Mouse (Mus musculus) stomach, postnatal 0 days (tissue): ENCODE data around the gene Agfg2. TPM values are rescaled to one million over a fixed set of nuclear protein-coding genes. Genes with fewer than 3 reads are reported as not detected.
"Not testable (repeated sequence)": the region's sequence is repeated elsewhere in the genome, so short reads cannot be mapped to it uniquely, and the experiment has no call there.

Experiments used
- ATAC-seq: fragments of 200-750 bp; cut with Nextera tagmentation; 2 replicates; pipeline ENCODE4 v1.8.0; 2017; ENCODE audit not compliant: low FRiP score, low TSS enrichment
- DNase-seq: peaks from one replicate; pipeline ENCODE4 v3.0.0-alpha.2; 2016; ENCODE audit warnings: low spot score
- H3K27ac ChIP-seq: fragments of 300-500 bp; sonication (generic); replicated peaks from 2 replicates; pipeline ENCODE4 v1.5.1; 2014; ENCODE audit warnings: mild to moderate bottlenecking, control low read depth
- H3K27me3 ChIP-seq: fragments of 300-500 bp; sonication (generic); 2 replicates; pipeline ENCODE4 v1.6.1; 2014; ENCODE audit warnings: low read length; ENCODE audit not compliant: control insufficient read depth, insufficient read depth
- H3K36me3 ChIP-seq: fragments of 300-500 bp; sonication (generic); 2 replicates; pipeline ENCODE4 v1.6.1; 2014; ENCODE audit warnings: low read length, mixed read lengths; ENCODE audit not compliant: control insufficient read depth, insufficient read depth
- H3K4me1 ChIP-seq: fragments of 300-500 bp; sonication (generic); replicated peaks from 2 replicates; pipeline ENCODE4 v1.6.1; 2014; ENCODE audit warnings: antibody characterized with exemption; ENCODE audit not compliant: control insufficient read depth, insufficient read depth
- H3K4me2 ChIP-seq: fragments of 300-500 bp; sonication (generic); replicated peaks from 2 replicates; pipeline ENCODE4 v1.6.1; 2014; ENCODE audit warnings: low read depth, mild to moderate bottlenecking, control low read depth, moderate library complexity
- H3K4me3 ChIP-seq: fragments of 300-500 bp; sonication (generic); 2 replicates; pipeline ENCODE4 v1.5.1; 2014; ENCODE audit warnings: low read depth, low read length, control low read depth
- H3K9ac ChIP-seq: fragments of 300-500 bp; sonication (generic); 2 replicates; pipeline ENCODE4 v1.6.1; 2014; ENCODE audit warnings: mild to moderate bottlenecking, low read length, control low read depth, mixed read lengths
- H3K9me3 ChIP-seq: fragments of 300-500 bp; sonication (generic); 2 replicates; pipeline ENCODE4 v1.6.1; 2016; ENCODE audit warnings: low read length; ENCODE audit not compliant: control insufficient read depth
- CTCF ChIP-seq: IDR thresholded peaks from 2 replicates; pipeline ENCODE4 v1.5.1; 2016; ENCODE audit warnings: antibody characterized with exemption, low read depth, mild to moderate bottlenecking, moderate library complexity
- EP300 ChIP-seq: optimal IDR thresholded peaks from 2 replicates; pipeline ENCODE3; 2016; ENCODE audit warnings: antibody characterized with exemption
- WGBS: fragments of 180-500 bp; shearing (Covaris S2); extraction: QIAGEN DNeasy Blood & Tissue Kit; methylation state at CpG from one replicate; pipeline ENCODE4 v1.1.7; 2014; 5-methylcytosine and 5-hydroxymethylcytosine counted together
- polyA plus RNA-seq: library from polyadenylated mRNA; unstranded; fragments of >200 nt; fragmentation: Nextera tagmentation; extraction: Ambion mirVana; gene quantifications from 2 replicates; pipeline ENCODE4 v1.2.1, GENCODE M21; 2015

Agfg2 gene
- polyA plus RNA-seq = 10.4 and 12.4 TPM in 2 replicates

- TF ChIP-seq CTCF = peak; percentile 39; the same call in 1 of the 2 replicates
- no peak for TF ChIP-seq EP300
- Histone ChIP-seq H3K27me3 (no peaks in the 10 kb centered on the region), H3K9ac (peak within 1 kb of the TSS; percentile 69), H3K4me1 (peaks cover 5% of the 10 kb centered on the region; the same call in 1 of the 2 replicates), H3K4me3 (peak within 1 kb of the TSS; percentile 61), H3K27ac (peak within 1 kb of the TSS; percentile 61; the same call in 1 of the 2 replicates), H3K4me2 (peak within 1 kb of the TSS; percentile 96), H3K9me3 (no peaks in the 10 kb centered on the region), H3K36me3 (no peaks in the 10 kb centered on the region)
- under 1% methylated on average over 53 of the region's 62 CpGs for WGBS
- DNase-seq (peak; percentile 99), ATAC-seq (peak; percentile 99)
Observed at GRCm38 (mm10) chr5:137684294-137685123, at the start of gene Agfg2. Gene Agfg2 (minus strand): TSS chr5:137684726.

- ATAC-seq = no peak
- 91% methylated on average over 12 of the region's 12 CpGs for WGBS
Observed at GRCm38 (mm10) chr5:137733638-137734288, 49.2 kb upstream of the Agfg2 start.

GRCm38 (mm10) chr5:137726767-137727166, 42.2 kb upstream of the Agfg2 start:
- TF ChIP-seq CTCF (peak; percentile 37), EP300 (no peak)
- WGBS = 57% methylated on average over 6 of the region's 6 CpGs
- ATAC-seq = no peak

More at GRCm38 (mm10) chr5:137733638-137734288, 49.2 kb upstream of the Agfg2 start:
- Histone ChIP-seq H3K4me3 (no peak overlapping the region), H3K4me2 (no peak overlapping the region), H3K36me3 (no peaks in the 10 kb centered on the region), H3K27ac (no peak overlapping the region), H3K4me1 (no peaks in the 10 kb centered on the region), H3K27me3 (no peaks in the 10 kb centered on the region), H3K9me3 (no peaks in the 10 kb centered on the region), H3K9ac (no peak overlapping the region)
- no peak for DNase-seq
- TF ChIP-seq CTCF (no peak), EP300 (no peak)

DNA sequence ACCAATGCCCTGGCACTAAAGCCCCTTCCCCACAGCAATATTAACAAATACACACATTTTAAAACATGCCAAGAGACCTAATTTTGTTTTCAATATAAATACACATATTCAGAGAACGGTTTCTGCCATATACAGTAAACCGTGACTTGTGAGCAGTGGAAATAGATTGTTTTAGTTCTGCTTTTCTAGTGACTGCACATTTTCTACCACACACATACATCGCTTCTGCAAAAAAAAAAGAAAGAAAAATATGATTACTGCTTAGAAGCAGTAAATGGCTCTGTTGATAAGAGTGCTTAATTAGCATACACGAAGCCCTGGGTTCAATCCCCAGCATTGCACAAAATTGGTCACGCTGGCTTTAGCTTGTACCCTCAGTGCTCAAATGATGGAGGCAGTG, 39.3 kb upstream of the Agfg2 start:
- no peak overlapping the region for H3K4me3 ChIP-seq
- H3K27ac ChIP-seq = no peak overlapping the region
- H3K9ac ChIP-seq = no peak overlapping the region
- H3K4me1 ChIP-seq = no peaks in the 10 kb centered on the region
- no peak for DNase-seq
- no peaks in the 10 kb centered on the region for H3K9me3 ChIP-seq
- no peak for ATAC-seq
- H3K27me3 ChIP-seq = no peaks in the 10 kb centered on the region
- no peak for TF ChIP-seq CTCF
- H3K4me2 ChIP-seq = no peak overlapping the region
- WGBS = 71% methylated on average over 5 of the region's 5 CpGs
- H3K36me3 ChIP-seq = no peaks in the 10 kb centered on the region

More at GRCm38 (mm10) chr5:137726767-137727166, 42.2 kb upstream of the Agfg2 start:
- DNase-seq = no peak
- no peak overlapping the region for H3K4me2 ChIP-seq
- H3K4me1 ChIP-seq = no peaks in the 10 kb centered on the region
- H3K36me3 ChIP-seq = no peaks in the 10 kb centered on the region
- H3K4me3 ChIP-seq = no peak overlapping the region
- H3K9ac ChIP-seq = no peak overlapping the region
- H3K9me3 ChIP-seq = no peaks in the 10 kb centered on the region
- H3K27ac ChIP-seq = no peak overlapping the region
- H3K27me3 ChIP-seq = no peaks in the 10 kb centered on the region

GRCm38 (mm10) chr5:137720558-137721164, 36.1 kb upstream of the Agfg2 start:
- peak; percentile 64 for ATAC-seq

More at GRCm38 (mm10) chr5:137720558-137721164, 36.1 kb upstream of the Agfg2 start:
- not testable (repeated sequence) for H3K27ac ChIP-seq, H3K4me1 ChIP-seq, H3K9me3 ChIP-seq, H3K4me3 ChIP-seq, H3K36me3 ChIP-seq, H3K9ac ChIP-seq, H3K27me3 ChIP-seq
- peak overlapping the region; percentile 31 for H3K4me2 ChIP-seq
- DNase-seq = peak; percentile 64
- WGBS = 10% methylated on average over 9 of the region's 16 CpGs
